Mouse (Mus musculus): ENCODE measurements at regions not wholly inside any gene's neighbourhood (a gene's known extent, or its start where the extent isn't known, plus 50 kb on each side); places are given as distances from the start of the nearest gene placed in this dataset.

GRCm38 (mm10) chr13:102034484-102034883 lies 266.5 kb upstream of the Pik3r1 start:
- DNase-seq (no peak), ATAC-seq (ENCODE audit: low read depth) (no peak)
- no peaks in the 10 kb centered on the region for H3K27me3 ChIP-seq
- H3K4me1 ChIP-seq (replicated peaks): no peaks in the 10 kb centered on the region
- 59% methylated on average over 4 of the region's 4 CpGs for WGBS (ENCODE audit: insufficient replicate concordance)
- H3K4me3 ChIP-seq (replicated peaks): no peak overlapping the region
- H3K27ac ChIP-seq: no peak overlapping the region
- H3K9ac ChIP-seq: no peak overlapping the region
- H3K4me2 ChIP-seq: no peak overlapping the region
- no peaks in the 10 kb centered on the region for H3K36me3 ChIP-seq
- H3K9me3 ChIP-seq (replicated peaks): no peaks in the 10 kb centered on the region

- H3K4me2 ChIP-seq: no peak overlapping the region
- no peaks in the 10 kb centered on the region for H3K4me1 ChIP-seq (replicated peaks)
- no peak overlapping the region for H3K4me3 ChIP-seq (replicated peaks)
- no peak for ATAC-seq (ENCODE audit: low read depth)
- H3K9ac ChIP-seq: no peak overlapping the region
- 66% methylated on average over 5 of the region's 5 CpGs for WGBS (ENCODE audit: insufficient replicate concordance)
- H3K9me3 ChIP-seq (replicated peaks): no peaks in the 10 kb centered on the region
- H3K36me3 ChIP-seq: no peaks in the 10 kb centered on the region
- no peaks in the 10 kb centered on the region for H3K27me3 ChIP-seq
- DNase-seq: no peak
- H3K27ac ChIP-seq: no peak overlapping the region
These were observed 268.0 kb upstream of the Pik3r1 start for GRCm38 (mm10) chr13:102036001-102036400.

- no peak overlapping the region for H3K27ac ChIP-seq
- H3K36me3 ChIP-seq: no peaks in the 10 kb centered on the region
- ATAC-seq (ENCODE audit: low read depth): no peak
- H3K9me3 ChIP-seq (replicated peaks): no peaks in the 10 kb centered on the region
- H3K4me3 ChIP-seq (replicated peaks): no peak overlapping the region
- H3K4me2 ChIP-seq: no peak overlapping the region
- WGBS (ENCODE audit: insufficient replicate concordance): 48% methylated on average over 7 of the region's 7 CpGs
- no peaks in the 10 kb centered on the region for H3K27me3 ChIP-seq
- DNase-seq: no peak
- no peaks in the 10 kb centered on the region for H3K4me1 ChIP-seq (replicated peaks)
- H3K9ac ChIP-seq: no peak overlapping the region
These were observed 269.0 kb upstream of the Pik3r1 start for GRCm38 (mm10) chr13:102036819-102037624.

GRCm38 (mm10) chr13:102060213-102060612 lies 292.2 kb upstream of the Pik3r1 start:
- Histone ChIP-seq H3K4me2 (no peak overlapping the region), H3K36me3 (no peaks in the 10 kb centered on the region), H3K9me3 (replicated peaks) (no peaks in the 10 kb centered on the region), H3K4me1 (replicated peaks) (peaks cover 9% of the 10 kb centered on the region), H3K4me3 (replicated peaks) (no peak overlapping the region), H3K27ac (no peak overlapping the region), H3K27me3 (no peaks in the 10 kb centered on the region), H3K9ac (no peak overlapping the region)
- WGBS (ENCODE audit: insufficient replicate concordance): 75% methylated on average over 3 of the region's 3 CpGs
- ATAC-seq (ENCODE audit: low read depth): no peak
- no peak for DNase-seq

- no peak overlapping the region for H3K9ac ChIP-seq
- H3K27ac ChIP-seq: no peak overlapping the region
- H3K27me3 ChIP-seq: no peaks in the 10 kb centered on the region
- DNase-seq: no peak
- H3K9me3 ChIP-seq (replicated peaks): no peaks in the 10 kb centered on the region
- no peak overlapping the region for H3K4me3 ChIP-seq (replicated peaks)
- peaks cover 24% of the 10 kb centered on the region for H3K4me1 ChIP-seq (replicated peaks)
- 15% methylated on average over 7 of the region's 7 CpGs for WGBS (ENCODE audit: insufficient replicate concordance)
- H3K36me3 ChIP-seq: no peaks in the 10 kb centered on the region
- H3K4me2 ChIP-seq: no peak overlapping the region
- peak; percentile 75 for ATAC-seq (ENCODE audit: low read depth)
These were observed 296.7 kb upstream of the Pik3r1 start for GRCm38 (mm10) chr13:102064590-102065273.

GRCm38 (mm10) chr13:102065274-102065640 lies 297.2 kb upstream of the Pik3r1 start:
- no peak for DNase-seq

GRCm38 (mm10) chr13:102065796-102066195 lies 297.8 kb upstream of the Pik3r1 start:
- H3K27me3 ChIP-seq: no peaks in the 10 kb centered on the region
- H3K4me3 ChIP-seq (replicated peaks): no peak overlapping the region
- DNase-seq: no peak
- no peaks in the 10 kb centered on the region for H3K36me3 ChIP-seq
- ATAC-seq (ENCODE audit: low read depth): no peak
- H3K27ac ChIP-seq: no peak overlapping the region
- H3K9me3 ChIP-seq (replicated peaks): no peaks in the 10 kb centered on the region
- H3K9ac ChIP-seq: no peak overlapping the region
- H3K4me2 ChIP-seq: no peak overlapping the region
- 66% methylated on average over 5 of the region's 5 CpGs for WGBS (ENCODE audit: insufficient replicate concordance)
- H3K4me1 ChIP-seq (replicated peaks): peaks cover 24% of the 10 kb centered on the region

More at GRCm38 (mm10) chr13:102065274-102065640, 297.2 kb upstream of the Pik3r1 start:
- no peak overlapping the region for H3K4me2 ChIP-seq
- no peak overlapping the region for H3K9ac ChIP-seq
- H3K4me1 ChIP-seq (replicated peaks): peaks cover 24% of the 10 kb centered on the region
- no peak overlapping the region for H3K27ac ChIP-seq
- H3K27me3 ChIP-seq: no peaks in the 10 kb centered on the region
- ATAC-seq (ENCODE audit: low read depth): no peak
- no peaks in the 10 kb centered on the region for H3K36me3 ChIP-seq
- WGBS (ENCODE audit: insufficient replicate concordance): 74% methylated on average over 5 of the region's 5 CpGs
- H3K4me3 ChIP-seq (replicated peaks): no peak overlapping the region
- no peaks in the 10 kb centered on the region for H3K9me3 ChIP-seq (replicated peaks)

- Histone ChIP-seq H3K27ac (no peak overlapping the region), H3K36me3 (no peaks in the 10 kb centered on the region), H3K4me3 (replicated peaks) (no peak overlapping the region), H3K27me3 (no peaks in the 10 kb centered on the region), H3K4me1 (replicated peaks) (peaks cover 13% of the 10 kb centered on the region; the same call in 1 of the 2 replicates), H3K4me2 (no peak overlapping the region), H3K9ac (no peak overlapping the region), H3K9me3 (replicated peaks) (no peaks in the 10 kb centered on the region)
- ATAC-seq (ENCODE audit: low read depth) (no peak), DNase-seq (no peak)
- 12% methylated on average over 3 of the region's 3 CpGs for WGBS (ENCODE audit: insufficient replicate concordance)
These were observed 302.7 kb upstream of the Pik3r1 start for GRCm38 (mm10) chr13:102070740-102071139.

GRCm38 (mm10) chr13:102072366-102072765 lies 304.3 kb upstream of the Pik3r1 start:
- Histone ChIP-seq H3K27ac (no peak overlapping the region), H3K4me2 (no peak overlapping the region), H3K4me1 (replicated peaks) (peaks cover 3% of the 10 kb centered on the region; the same call in 1 of the 2 replicates), H3K27me3 (no peaks in the 10 kb centered on the region), H3K9me3 (replicated peaks) (no peaks in the 10 kb centered on the region), H3K36me3 (no peaks in the 10 kb centered on the region), H3K9ac (no peak overlapping the region), H3K4me3 (replicated peaks) (no peak overlapping the region)
- ATAC-seq (ENCODE audit: low read depth): no peak
- 61% methylated on average over 4 of the region's 4 CpGs for WGBS (ENCODE audit: insufficient replicate concordance)
- no peak for DNase-seq

- Histone ChIP-seq H3K36me3 (no peaks in the 10 kb centered on the region), H3K4me2 (no peak overlapping the region), H3K9me3 (replicated peaks) (no peaks in the 10 kb centered on the region), H3K27me3 (no peaks in the 10 kb centered on the region), H3K4me3 (replicated peaks) (no peak overlapping the region), H3K9ac (no peak overlapping the region), H3K4me1 (replicated peaks) (no peaks in the 10 kb centered on the region), H3K27ac (no peak overlapping the region)
- 67% methylated on average over 1 of the region's 1 CpGs for WGBS (ENCODE audit: insufficient replicate concordance)
- no peak for ATAC-seq (ENCODE audit: low read depth)
- no peak for DNase-seq
These were observed 319.7 kb upstream of the Pik3r1 start for GRCm38 (mm10) chr13:102087766-102088165.

GRCm38 (mm10) chr13:102089551-102089950 lies 321.5 kb upstream of the Pik3r1 start:
- ATAC-seq (ENCODE audit: low read depth) (no peak), DNase-seq (no peak)
- H3K4me3 ChIP-seq (replicated peaks): no peak overlapping the region
- H3K9me3 ChIP-seq (replicated peaks): no peaks in the 10 kb centered on the region
- no peaks in the 10 kb centered on the region for H3K4me1 ChIP-seq (replicated peaks)
- no peak overlapping the region for H3K4me2 ChIP-seq
- H3K9ac ChIP-seq: no peak overlapping the region
- no peaks in the 10 kb centered on the region for H3K36me3 ChIP-seq
- H3K27me3 ChIP-seq: no peaks in the 10 kb centered on the region
- no peak overlapping the region for H3K27ac ChIP-seq
- 13% methylated on average over 5 of the region's 5 CpGs for WGBS (ENCODE audit: insufficient replicate concordance)

- Histone ChIP-seq H3K27me3 (no peaks in the 10 kb centered on the region), H3K9ac (no peak overlapping the region), H3K4me1 (replicated peaks) (no peaks in the 10 kb centered on the region), H3K27ac (no peak overlapping the region), H3K9me3 (replicated peaks) (no peaks in the 10 kb centered on the region), H3K36me3 (no peaks in the 10 kb centered on the region), H3K4me3 (replicated peaks) (no peak overlapping the region), H3K4me2 (no peak overlapping the region)
- 33% methylated on average over 4 of the region's 4 CpGs for WGBS (ENCODE audit: insufficient replicate concordance)
- no peak for ATAC-seq (ENCODE audit: low read depth)
- DNase-seq: no peak
These were observed 326.2 kb upstream of the Pik3r1 start for GRCm38 (mm10) chr13:102094193-102094592.

All from liver, embryonic 13.5 days (tissue).